Mouse (Mus musculus): Measurements from ENCODE around the gene Sfrp4. TPM values are rescaled to one million over a fixed set of nuclear protein-coding genes. Genes with fewer than 3 reads are reported as not detected.
"Not testable (repeated sequence)": the region's sequence is repeated elsewhere in the genome, so short reads cannot be mapped to it uniquely, and the experiment has no call there.

Sfrp4 gene
- polyA plus RNA-seq (2014; fragmentation: Nextera tagmentation; extraction: Ambion mirVana), result 5.2 and 5.4 TPM in 2 replicates

DNA sequence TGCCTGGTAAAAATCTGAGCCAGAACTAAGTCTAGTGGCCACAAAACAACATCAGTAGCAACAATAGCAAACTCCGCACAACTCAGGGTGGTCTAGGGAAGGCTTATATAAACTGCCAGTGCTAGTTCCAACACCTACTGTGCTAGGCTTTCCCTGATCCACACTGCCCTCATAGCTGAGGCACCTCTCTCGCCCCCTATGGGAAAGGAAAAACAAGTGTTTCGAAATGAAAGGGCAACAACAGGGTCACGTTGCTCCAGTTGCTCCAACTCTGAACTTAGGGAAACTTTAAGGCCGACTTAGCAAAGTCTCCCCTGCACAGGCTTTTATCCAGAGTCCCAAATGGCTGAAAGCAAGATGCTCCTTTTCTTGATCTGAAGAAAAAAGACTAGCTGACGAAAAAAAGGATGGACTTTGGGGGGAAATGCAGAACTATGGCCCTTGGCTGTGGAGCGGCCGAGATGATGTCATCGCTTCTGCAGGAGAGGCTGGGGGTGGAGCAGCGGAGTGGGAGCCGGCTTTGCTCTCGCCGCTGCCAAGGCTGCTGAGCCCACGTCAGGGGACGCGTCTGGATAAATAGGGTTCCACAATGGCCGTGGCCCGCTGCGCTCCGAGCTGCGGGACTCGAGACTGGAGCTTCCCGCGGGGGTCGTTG is at the start of gene Sfrp4:
Gene Sfrp4, plus strand, starts transcription at position 532 of the 655 bp plus-strand sequence.
- H3K4me2 ChIP-seq (replicated peaks; ENCODE audit: low read depth, low read length), result peak within 1 kb of the TSS; percentile 89
- H3K36me3 ChIP-seq (ENCODE audit: control insufficient read depth, insufficient read depth, low read length), result no peaks in the 10 kb centered on the region
- peak within 1 kb of the TSS; percentile 21; the same call in 1 of the 2 replicates for H3K9ac ChIP-seq (replicated peaks; ENCODE audit: low read depth, low read length)
- peak within 1 kb of the TSS; percentile 39 for H3K4me3 ChIP-seq (ENCODE audit: low read depth, low read length)
- 5% methylated on average over 25 of the region's 25 CpGs for WGBS
- H3K4me1 ChIP-seq (ENCODE audit: control insufficient read depth, insufficient read depth, low read length), result no peaks in the 10 kb centered on the region
- ATAC-seq (ENCODE audit: insufficient number of reproducible peaks, insufficient read depth, low FRiP score, low read depth), result peak; percentile 74
- H3K9me3 ChIP-seq (ENCODE audit: control insufficient read depth, low read depth, low read length), result no peaks in the 10 kb centered on the region
- no peak within 1 kb of the TSS for H3K27ac ChIP-seq (ENCODE audit: low read length)
- H3K27me3 ChIP-seq (ENCODE audit: control insufficient read depth, insufficient read depth, low read length), result peaks cover 5% of the 10 kb centered on the region

- H3K9ac ChIP-seq (replicated peaks; ENCODE audit: low read depth, low read length); ATAC-seq (ENCODE audit: insufficient number of reproducible peaks, insufficient read depth, low FRiP score, low read depth): not testable (repeated sequence)
- WGBS, result 96% methylated on average over 2 of the region's 2 CpGs
Measured at GRCm38 (mm10) chr13:19574723-19575122, 48.2 kb upstream of the Sfrp4 start.

DNA sequence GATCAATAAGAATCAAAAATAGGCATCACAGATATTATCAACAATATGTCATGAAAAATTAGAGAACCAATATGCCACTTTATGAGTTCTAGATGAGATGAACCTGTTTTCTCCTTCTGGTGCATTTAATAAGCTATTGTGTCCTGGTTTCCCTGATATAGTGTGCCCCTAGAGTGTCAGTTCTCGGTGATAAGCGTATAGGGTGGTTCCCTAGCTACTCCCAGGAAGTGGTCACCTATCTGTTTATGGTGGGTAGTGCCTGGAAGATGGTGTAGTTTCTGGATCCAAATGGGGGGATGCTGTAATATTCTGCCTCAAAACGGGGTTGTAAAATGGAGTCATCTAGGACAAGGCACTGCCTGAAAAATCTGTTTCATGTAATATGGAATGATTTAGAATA is 47.0 kb upstream of the Sfrp4 start:
- Histone ChIP-seq H3K9me3 (ENCODE audit: control insufficient read depth, low read depth, low read length) (no peaks in the 10 kb centered on the region), H3K9ac (replicated peaks; ENCODE audit: low read depth, low read length) (no peak overlapping the region), H3K4me1 (ENCODE audit: control insufficient read depth, insufficient read depth, low read length) (no peaks in the 10 kb centered on the region), H3K36me3 (ENCODE audit: control insufficient read depth, insufficient read depth, low read length) (no peaks in the 10 kb centered on the region), H3K27ac (ENCODE audit: low read length) (no peak overlapping the region), H3K4me2 (replicated peaks; ENCODE audit: low read depth, low read length) (no peak overlapping the region), H3K27me3 (ENCODE audit: control insufficient read depth, insufficient read depth, low read length) (no peaks in the 10 kb centered on the region), H3K4me3 (ENCODE audit: low read depth, low read length) (no peak overlapping the region)
- WGBS, result 87% methylated on average over 3 of the region's 3 CpGs
- ATAC-seq (ENCODE audit: insufficient number of reproducible peaks, insufficient read depth, low FRiP score, low read depth), result no peak

More at GRCm38 (mm10) chr13:19574723-19575122, 48.2 kb upstream of the Sfrp4 start:
- not testable (repeated sequence) for H3K4me1 ChIP-seq (ENCODE audit: control insufficient read depth, insufficient read depth, low read length); H3K4me2 ChIP-seq (replicated peaks; ENCODE audit: low read depth, low read length); H3K27ac ChIP-seq (ENCODE audit: low read length); H3K27me3 ChIP-seq (ENCODE audit: control insufficient read depth, insufficient read depth, low read length); H3K36me3 ChIP-seq (ENCODE audit: control insufficient read depth, insufficient read depth, low read length); H3K9me3 ChIP-seq (ENCODE audit: control insufficient read depth, low read depth, low read length); H3K4me3 ChIP-seq (ENCODE audit: low read depth, low read length)

DNA sequence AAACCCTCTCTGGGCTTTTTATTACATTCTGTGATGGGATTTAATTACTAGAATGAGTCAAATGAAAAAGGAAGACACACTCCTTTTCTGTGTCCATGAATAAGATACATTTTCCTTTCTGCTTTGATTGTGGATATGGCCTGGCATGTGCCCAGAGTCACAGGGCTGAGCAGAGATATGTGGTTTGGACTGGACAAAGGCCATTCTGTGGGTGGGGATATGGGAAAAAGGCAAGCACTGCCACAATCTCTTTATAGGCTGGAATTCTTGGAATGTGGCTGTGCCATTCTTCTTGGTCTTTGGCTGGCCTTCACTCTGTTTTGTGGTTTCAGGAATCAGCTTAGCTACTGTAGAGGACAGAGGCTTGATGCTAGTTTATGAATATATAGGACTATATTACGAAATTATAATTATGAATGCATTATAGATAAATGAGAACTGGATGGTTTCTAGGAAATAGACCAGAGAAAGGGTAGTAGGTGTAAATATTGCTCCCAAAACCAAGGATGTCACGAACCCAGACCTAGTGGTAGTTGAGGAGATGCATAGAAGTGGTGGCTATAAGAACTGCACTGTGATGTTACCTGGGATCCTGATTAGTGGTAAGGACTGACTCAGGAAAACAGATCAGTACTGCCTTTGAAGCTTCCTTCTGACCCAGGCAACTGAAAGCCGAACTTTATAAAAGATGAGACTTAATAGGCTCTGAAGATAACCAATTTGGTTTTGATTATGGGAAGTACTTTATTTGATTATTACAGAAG is 31.7 kb upstream of the Sfrp4 start:
- Histone ChIP-seq H3K27me3 (ENCODE audit: control insufficient read depth, insufficient read depth, low read length) (no peaks in the 10 kb centered on the region), H3K36me3 (ENCODE audit: control insufficient read depth, insufficient read depth, low read length) (no peaks in the 10 kb centered on the region), H3K9ac (replicated peaks; ENCODE audit: low read depth, low read length) (no peak overlapping the region), H3K4me2 (replicated peaks; ENCODE audit: low read depth, low read length) (no peak overlapping the region), H3K4me1 (ENCODE audit: control insufficient read depth, insufficient read depth, low read length) (no peaks in the 10 kb centered on the region), H3K9me3 (ENCODE audit: control insufficient read depth, low read depth, low read length) (no peaks in the 10 kb centered on the region), H3K4me3 (ENCODE audit: low read depth, low read length) (no peak overlapping the region), H3K27ac (ENCODE audit: low read length) (no peak overlapping the region)
- ATAC-seq (ENCODE audit: insufficient number of reproducible peaks, insufficient read depth, low FRiP score, low read depth), result no peak
- 86% methylated on average over 3 of the region's 3 CpGs for WGBS

- H3K9me3 ChIP-seq (ENCODE audit: control insufficient read depth, low read depth, low read length), result no peaks in the 10 kb centered on the region
- no peak overlapping the region for H3K9ac ChIP-seq (replicated peaks; ENCODE audit: low read depth, low read length)
- 90% methylated on average over 1 of the region's 1 CpGs for WGBS
- no peak overlapping the region for H3K4me3 ChIP-seq (ENCODE audit: low read depth, low read length)
- no peak overlapping the region for H3K27ac ChIP-seq (ENCODE audit: low read length)
- H3K4me2 ChIP-seq (replicated peaks; ENCODE audit: low read depth, low read length), result no peak overlapping the region
- H3K27me3 ChIP-seq (ENCODE audit: control insufficient read depth, insufficient read depth, low read length), result no peaks in the 10 kb centered on the region
- H3K4me1 ChIP-seq (ENCODE audit: control insufficient read depth, insufficient read depth, low read length), result no peaks in the 10 kb centered on the region
- H3K36me3 ChIP-seq (ENCODE audit: control insufficient read depth, insufficient read depth, low read length), result no peaks in the 10 kb centered on the region
- no peak for ATAC-seq (ENCODE audit: insufficient number of reproducible peaks, insufficient read depth, low FRiP score, low read depth)
Measured at GRCm38 (mm10) chr13:19595141-19595540, 27.8 kb upstream of the Sfrp4 start.

- Histone ChIP-seq H3K4me3 (ENCODE audit: low read depth, low read length) (no peak overlapping the region), H3K9ac (replicated peaks; ENCODE audit: low read depth, low read length) (no peak overlapping the region), H3K27me3 (ENCODE audit: control insufficient read depth, insufficient read depth, low read length) (no peaks in the 10 kb centered on the region), H3K27ac (ENCODE audit: low read length) (no peak overlapping the region), H3K36me3 (ENCODE audit: control insufficient read depth, insufficient read depth, low read length) (no peaks in the 10 kb centered on the region), H3K4me1 (ENCODE audit: control insufficient read depth, insufficient read depth, low read length) (no peaks in the 10 kb centered on the region), H3K4me2 (replicated peaks; ENCODE audit: low read depth, low read length) (no peak overlapping the region), H3K9me3 (ENCODE audit: control insufficient read depth, low read depth, low read length) (no peaks in the 10 kb centered on the region)
- 74% methylated on average over 6 of the region's 6 CpGs for WGBS
- no peak for ATAC-seq (ENCODE audit: insufficient number of reproducible peaks, insufficient read depth, low FRiP score, low read depth)
Measured at GRCm38 (mm10) chr13:19599242-19599641, 23.7 kb upstream of the Sfrp4 start.

GRCm38 (mm10) chr13:19602531-19602930 is 20.4 kb upstream of the Sfrp4 start:
- H3K27ac ChIP-seq (ENCODE audit: low read length), result no peak overlapping the region
- ATAC-seq (ENCODE audit: insufficient number of reproducible peaks, insufficient read depth, low FRiP score, low read depth), result no peak
- H3K4me3 ChIP-seq (ENCODE audit: low read depth, low read length), result no peak overlapping the region
- no peaks in the 10 kb centered on the region for H3K36me3 ChIP-seq (ENCODE audit: control insufficient read depth, insufficient read depth, low read length)
- WGBS, result 82% methylated on average over 1 of the region's 1 CpGs
- H3K4me1 ChIP-seq (ENCODE audit: control insufficient read depth, insufficient read depth, low read length), result no peaks in the 10 kb centered on the region
- no peaks in the 10 kb centered on the region for H3K27me3 ChIP-seq (ENCODE audit: control insufficient read depth, insufficient read depth, low read length)
- no peak overlapping the region for H3K4me2 ChIP-seq (replicated peaks; ENCODE audit: low read depth, low read length)
- no peaks in the 10 kb centered on the region for H3K9me3 ChIP-seq (ENCODE audit: control insufficient read depth, low read depth, low read length)
- no peak overlapping the region for H3K9ac ChIP-seq (replicated peaks; ENCODE audit: low read depth, low read length)

DNA sequence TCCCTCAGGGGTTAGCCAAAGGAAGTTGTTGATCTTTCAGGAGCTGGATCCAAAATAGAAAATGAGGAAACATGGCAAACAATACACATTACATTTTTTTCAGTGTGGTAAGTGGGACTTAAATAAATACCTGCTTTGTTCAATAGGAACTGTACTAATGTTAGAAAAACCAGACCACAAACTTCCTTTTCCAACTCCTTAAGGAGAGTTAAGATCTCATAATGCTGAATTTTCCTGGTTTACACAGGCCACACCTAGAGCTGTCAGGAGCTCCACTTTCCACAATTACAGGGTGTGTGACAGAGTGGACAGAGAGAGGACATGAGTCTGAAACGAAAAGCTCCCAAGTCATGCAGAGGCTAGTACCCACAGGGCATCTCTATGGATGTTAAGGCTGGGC is 19.2 kb upstream of the Sfrp4 start:
- ATAC-seq (ENCODE audit: insufficient number of reproducible peaks, insufficient read depth, low FRiP score, low read depth), result no peak
- Histone ChIP-seq H3K9me3 (ENCODE audit: control insufficient read depth, low read depth, low read length) (no peaks in the 10 kb centered on the region), H3K27ac (ENCODE audit: low read length) (no peak overlapping the region), H3K36me3 (ENCODE audit: control insufficient read depth, insufficient read depth, low read length) (no peaks in the 10 kb centered on the region), H3K4me2 (replicated peaks; ENCODE audit: low read depth, low read length) (no peak overlapping the region), H3K4me3 (ENCODE audit: low read depth, low read length) (no peak overlapping the region), H3K27me3 (ENCODE audit: control insufficient read depth, insufficient read depth, low read length) (no peaks in the 10 kb centered on the region), H3K9ac (replicated peaks; ENCODE audit: low read depth, low read length) (no peak overlapping the region), H3K4me1 (ENCODE audit: control insufficient read depth, insufficient read depth, low read length) (no peaks in the 10 kb centered on the region)
- 77% methylated on average over 1 of the region's 1 CpGs for WGBS

Measured in stomach, embryonic 14.5 days (tissue).